Mouse (Mus musculus): ENCODE data around the gene Serpina11. TPM values are rescaled to one million over a fixed set of nuclear protein-coding genes. Genes with fewer than 3 reads are reported as not detected.

The Serpina11 gene
- total RNA-seq (2021): not detected
- long read RNA-seq, experiment 1: 0 reads
- long read RNA-seq, experiment 2: 0 reads

DNA sequence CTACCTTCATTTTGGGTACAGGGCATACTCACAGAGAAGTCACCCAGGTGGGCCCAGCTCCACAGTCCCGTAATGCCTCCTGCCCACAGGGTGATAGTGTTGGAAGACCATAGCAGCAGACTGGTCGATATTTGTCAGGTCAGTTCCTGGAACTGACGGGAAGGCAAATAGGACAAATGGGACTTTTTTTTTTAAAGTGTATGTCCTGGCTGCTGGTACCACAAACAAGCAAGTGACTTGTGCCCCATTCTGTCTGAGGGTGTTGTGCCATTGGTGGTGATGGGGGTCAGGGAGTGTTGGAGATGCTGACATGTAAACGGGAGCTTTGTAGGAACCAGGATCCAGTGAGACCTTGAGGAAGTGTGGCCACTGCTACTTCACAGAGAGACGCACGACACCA is at the start of gene Serpina11:
Gene Serpina11, minus strand, starts transcription at position 101 of the 400 bp plus-strand sequence.
- intact Hi-C loops (cut with DNase I; ENCODE audit: low total_unique reads): no loop called here
- DNase-seq: no peak

DNA sequence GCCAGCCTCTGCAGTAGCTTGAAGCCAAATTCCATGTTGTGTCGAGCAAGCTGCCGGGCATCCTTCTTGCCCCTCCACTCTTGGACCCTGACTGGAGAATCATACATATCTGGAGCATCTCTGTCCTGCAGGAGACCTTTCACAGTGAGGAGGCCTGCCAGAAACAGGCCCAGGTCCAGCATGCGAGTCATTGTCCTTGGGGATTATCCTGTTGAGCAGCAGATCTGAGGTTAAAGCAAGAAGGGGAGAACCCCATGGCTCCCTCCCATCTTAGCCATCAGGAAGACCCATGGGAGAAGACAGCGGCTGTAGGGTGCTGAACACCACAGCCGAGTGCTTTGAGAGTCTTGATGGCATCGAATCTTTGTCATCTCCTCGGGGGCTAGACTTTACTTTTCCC is 48.4 kb upstream of the Serpina11 start:
- intact Hi-C loops (cut with DNase I; ENCODE audit: low total_unique reads): no loop called here
- no peak for DNase-seq

GRCm38 (mm10) chr12:104033752-104034151 is 44.0 kb upstream of the Serpina11 start:
- intact Hi-C loops (cut with DNase I; ENCODE audit: low total_unique reads): no loop called here
- DNase-seq: no peak

DNA sequence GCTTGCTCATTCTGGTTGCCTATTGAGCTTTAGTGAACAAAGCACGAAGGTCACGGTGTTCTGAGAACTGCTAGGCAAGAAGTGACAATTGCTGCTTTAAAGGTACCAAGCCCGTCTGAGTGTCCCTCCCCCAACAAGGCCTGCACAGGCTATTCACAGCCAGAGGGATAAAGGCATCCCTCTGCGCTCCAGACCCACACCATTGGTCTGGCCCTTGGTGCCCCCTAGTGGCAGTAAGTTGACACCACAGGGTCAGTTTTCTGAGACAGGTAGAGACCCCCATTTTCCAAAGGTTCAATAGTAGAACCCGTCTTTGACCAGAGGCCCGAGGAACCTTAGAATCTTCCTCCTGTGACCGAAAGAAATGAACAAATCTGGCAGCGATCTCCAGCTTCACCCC is 40.2 kb upstream of the Serpina11 start:
- no peak for DNase-seq
- intact Hi-C loops (cut with DNase I; ENCODE audit: low total_unique reads): no loop called here

GRCm38 (mm10) chr12:104015280-104015679 is 25.5 kb upstream of the Serpina11 start:
- no peak for DNase-seq
- intact Hi-C loops (cut with DNase I; ENCODE audit: low total_unique reads): no loop called here

DNA sequence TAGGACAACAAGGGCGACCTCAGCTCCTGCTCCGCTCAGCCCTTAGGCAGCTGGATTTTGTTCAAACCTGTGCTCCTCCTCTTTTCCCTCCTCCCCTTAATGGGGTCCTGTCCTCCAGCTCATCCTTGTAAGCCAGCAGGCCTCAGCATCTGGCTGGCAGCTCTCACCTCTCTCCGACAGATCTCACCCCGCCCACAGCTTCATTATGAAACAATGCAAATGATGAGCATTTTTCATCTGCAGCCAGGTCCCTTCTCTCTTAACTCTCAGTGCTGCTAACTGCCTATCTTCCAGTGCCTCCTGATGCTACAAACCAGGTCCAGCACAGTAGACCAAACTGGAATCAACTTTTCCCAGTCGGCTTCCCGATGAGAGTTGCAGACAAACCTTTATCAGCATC is 23.9 kb upstream of the Serpina11 start, which contains the start of gene Serpina9:
Gene Serpina9, minus strand, starts transcription at position 136 of the 400 bp plus-strand sequence.
- intact Hi-C loops (cut with DNase I; ENCODE audit: low total_unique reads): no loop called here
- no peak for DNase-seq

GRCm38 (mm10) chr12:104004689-104005088 is 14.9 kb upstream of the Serpina11 start:
- no peak for DNase-seq
- intact Hi-C loops (cut with DNase I; ENCODE audit: low total_unique reads): no loop called here

- no peak for DNase-seq
- intact Hi-C loops (cut with DNase I; ENCODE audit: low total_unique reads): no loop called here
These were observed 13.5 kb upstream of the Serpina11 start for GRCm38 (mm10) chr12:104003238-104003612.

GRCm38 (mm10) chr12:104002569-104003237 is 12.9 kb upstream of the Serpina11 start:
- intact Hi-C loops (cut with DNase I; ENCODE audit: low total_unique reads): no loop called here
- DNase-seq: no peak

GRCm38 (mm10) chr12:104000594-104000993 is 10.8 kb upstream of the Serpina11 start:
- intact Hi-C loops (cut with DNase I; ENCODE audit: low total_unique reads): no loop called here
- DNase-seq: no peak

DNA sequence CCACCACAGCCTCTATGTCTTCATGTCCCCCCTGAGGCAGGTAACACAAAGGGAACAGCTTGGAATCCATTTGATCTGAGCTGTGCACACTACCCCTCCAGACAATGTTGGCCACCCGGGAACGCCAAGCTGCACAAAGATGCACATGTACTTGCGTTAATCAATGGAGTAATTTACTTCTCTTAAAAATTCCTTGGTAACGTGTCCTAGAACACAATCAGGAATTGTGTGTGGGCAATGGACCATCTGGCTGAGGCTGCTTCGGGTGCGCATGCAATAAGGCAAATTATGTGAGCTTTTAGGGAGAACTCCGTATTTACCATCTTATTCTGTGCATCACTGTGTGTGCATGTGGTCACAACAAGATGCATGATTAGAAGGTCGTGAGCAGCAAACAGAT is 9.9 kb upstream of the Serpina11 start:
- intact Hi-C loops (cut with DNase I; ENCODE audit: low total_unique reads): loop anchor here (5.0 kb wide), 1 partner anchor 423 kb away; no protein-coding TSS in a partner anchor
- no peak for DNase-seq

DNA sequence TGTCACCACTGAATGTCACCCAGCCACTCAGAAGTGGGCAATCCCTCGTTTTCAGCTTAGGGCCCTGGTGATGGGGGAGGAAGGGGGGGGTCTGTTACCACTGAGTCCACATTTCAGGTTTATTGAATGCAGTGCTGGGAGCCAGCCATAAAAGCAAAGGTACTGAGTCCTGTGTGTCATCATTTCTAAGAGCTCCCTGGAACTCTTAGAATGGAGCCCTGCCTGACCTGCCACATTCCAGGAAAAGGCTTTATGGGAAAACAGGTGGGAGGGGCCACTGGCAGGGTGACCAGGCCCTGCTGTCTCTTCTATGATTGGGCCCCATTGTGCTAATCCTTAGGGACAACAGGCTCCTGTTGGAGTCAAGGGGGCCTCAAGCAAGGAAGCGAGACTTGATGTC is 6.8 kb upstream of the Serpina11 start:
- intact Hi-C loops (cut with DNase I; ENCODE audit: low total_unique reads): loop anchor here (2.0 to 5.0 kb wide), 2 partner anchors 72 to 426 kb away; no protein-coding TSS in a partner anchor
- no peak for DNase-seq

DNA sequence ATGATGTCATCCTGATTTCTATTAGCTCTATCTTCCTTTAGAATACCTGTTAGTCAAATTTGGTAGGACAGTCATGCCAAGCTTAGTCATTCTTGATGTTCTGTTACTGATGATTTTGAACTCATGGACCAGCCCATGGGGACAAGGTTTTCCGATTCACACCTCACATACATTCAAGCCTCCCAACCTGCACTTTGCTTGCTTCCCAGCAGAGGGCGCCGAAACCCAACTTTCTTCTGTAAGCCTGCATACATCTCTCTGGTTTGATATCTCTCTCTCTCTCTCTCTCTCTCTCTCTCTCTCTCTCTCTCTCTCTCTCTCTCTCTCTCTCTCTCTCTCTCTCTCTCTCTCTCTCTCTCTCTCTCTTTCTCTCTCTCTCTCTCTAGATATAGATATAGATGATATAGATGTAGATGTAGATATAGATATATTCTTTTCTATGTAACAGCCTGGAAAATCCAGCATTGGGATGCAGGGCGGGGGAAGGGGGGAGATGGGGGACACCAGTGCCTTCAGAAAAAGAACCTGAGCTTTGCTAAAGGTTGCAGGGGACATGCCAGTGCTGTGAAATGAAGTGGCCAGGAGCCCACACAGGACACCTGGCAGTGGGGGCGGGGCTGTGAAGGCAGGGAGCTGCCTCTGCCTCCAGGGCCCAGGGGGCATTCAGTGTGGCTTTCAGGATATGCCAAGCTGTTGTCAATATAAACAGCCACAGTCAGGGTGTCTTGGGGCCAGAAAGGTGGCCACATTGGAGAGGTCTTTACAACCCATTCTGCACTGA is 5.7 kb upstream of the Serpina11 start:
- DNase-seq: peak; percentile 30
- intact Hi-C loops (cut with DNase I; ENCODE audit: low total_unique reads): loop anchor here (2.0 to 5.0 kb wide), 2 partner anchors 73 to 427 kb away; no protein-coding TSS in a partner anchor

- intact Hi-C loops (cut with DNase I; ENCODE audit: low total_unique reads): no loop called here
These were observed 3.2 kb upstream of the Serpina11 start for GRCm38 (mm10) chr12:103992945-103993344.

DNA sequence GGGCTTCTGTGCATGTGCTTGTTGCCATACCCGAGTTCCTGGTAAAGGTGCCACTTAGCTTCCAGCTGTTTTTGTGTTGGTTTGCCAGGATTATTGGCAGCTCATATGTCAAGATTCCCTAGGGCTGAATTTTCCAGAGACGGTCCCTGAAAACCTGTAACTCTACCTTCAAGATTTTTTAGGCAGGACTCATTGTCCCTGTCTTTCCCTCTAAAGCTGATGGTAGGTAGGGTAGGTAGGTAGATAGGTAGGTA is 316 bp downstream of the Serpina11 start:
- DNase-seq: no peak
- intact Hi-C loops (cut with DNase I; ENCODE audit: low total_unique reads): no loop called here

More at GRCm38 (mm10) chr12:103992945-103993344, 3.2 kb upstream of the Serpina11 start:
- no peak for DNase-seq

- intact Hi-C loops (cut with DNase I; ENCODE audit: low total_unique reads): no loop called here
- DNase-seq: no peak
These were observed 823 bp downstream of the Serpina11 start for GRCm38 (mm10) chr12:103988754-103989513.

DNA sequence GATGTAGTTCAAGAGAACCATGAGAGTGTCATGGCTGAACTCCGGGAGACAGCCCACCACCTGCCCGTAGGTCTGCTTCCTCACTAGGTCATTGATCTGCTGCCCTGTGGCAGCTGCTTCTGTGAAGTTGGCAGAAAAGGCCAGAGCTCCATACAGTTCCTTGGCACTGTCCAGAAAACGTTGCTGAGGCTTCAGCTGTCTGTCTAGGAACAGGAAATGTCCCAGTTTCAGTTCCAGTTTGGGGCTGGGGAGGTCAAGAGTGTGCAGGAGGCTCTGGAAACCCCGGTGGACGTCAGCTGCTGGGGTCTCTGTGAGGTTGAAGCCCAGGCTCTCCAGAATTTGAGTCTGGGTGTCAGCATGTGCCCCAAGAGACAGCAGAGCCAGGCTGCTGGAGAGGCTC is 3.9 kb downstream of the Serpina11 start:
- no peak for DNase-seq
- intact Hi-C loops (cut with DNase I; ENCODE audit: low total_unique reads): no loop called here

DNA sequence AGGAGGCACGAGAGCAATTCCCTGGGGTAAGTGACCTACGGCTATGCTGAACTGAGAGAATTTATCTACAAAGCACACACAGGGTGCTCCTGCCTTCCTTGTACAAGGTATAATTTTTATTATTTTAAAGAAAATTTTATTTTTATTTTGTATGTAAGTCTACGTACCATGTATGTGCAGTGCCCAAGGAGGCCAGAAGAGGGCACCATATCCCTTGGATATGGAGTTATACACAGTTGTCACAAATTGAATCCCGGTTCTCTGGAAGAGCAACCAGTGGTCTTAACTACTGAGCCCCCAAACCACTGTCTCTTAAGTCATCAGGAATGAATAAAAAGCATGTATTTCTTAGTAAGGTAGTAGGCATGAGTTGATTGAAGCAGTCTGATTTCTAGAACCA is 4.8 kb downstream of the Serpina11 start:
- no peak for DNase-seq

DNA sequence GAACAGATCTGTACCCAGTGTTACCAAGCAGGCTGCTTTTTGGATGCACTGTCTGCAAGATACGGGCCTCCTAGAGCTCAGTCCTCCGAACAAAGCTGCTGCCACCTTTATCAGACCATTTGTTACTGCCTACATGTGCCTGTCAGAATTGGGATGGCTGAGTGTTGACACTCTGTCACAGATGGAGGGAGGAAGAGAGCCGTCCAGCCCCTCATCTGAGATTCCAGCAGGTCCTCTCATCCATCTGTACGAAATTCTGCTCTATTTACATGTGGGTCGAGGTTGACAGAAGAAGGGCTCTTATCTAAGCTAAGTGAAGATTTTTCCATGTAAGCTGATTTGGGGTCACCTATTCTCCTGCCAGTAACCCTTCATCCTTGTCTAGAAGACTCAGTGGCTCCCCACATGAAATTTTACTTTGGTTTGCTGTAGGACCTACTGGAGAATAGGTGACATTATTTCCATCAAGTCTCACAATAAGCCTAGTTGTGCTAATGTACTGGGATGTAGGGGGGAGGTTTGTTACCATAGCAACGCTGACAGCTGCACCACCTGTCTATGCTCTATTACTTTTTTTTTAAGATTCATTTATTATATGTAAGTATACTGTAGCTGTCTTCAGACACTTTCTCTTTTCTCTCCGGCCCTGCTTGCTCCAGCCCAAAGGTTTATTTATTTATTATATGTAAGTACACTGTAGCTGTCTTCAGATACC is 8.0 kb downstream of the Serpina11 start:
- no peak for DNase-seq
- intact Hi-C loops (cut with DNase I; ENCODE audit: low total_unique reads): no loop called here

More for the DNA sequence above, 4.8 kb downstream of the Serpina11 start:
- intact Hi-C loops (cut with DNase I; ENCODE audit: low total_unique reads): no loop called here

DNA sequence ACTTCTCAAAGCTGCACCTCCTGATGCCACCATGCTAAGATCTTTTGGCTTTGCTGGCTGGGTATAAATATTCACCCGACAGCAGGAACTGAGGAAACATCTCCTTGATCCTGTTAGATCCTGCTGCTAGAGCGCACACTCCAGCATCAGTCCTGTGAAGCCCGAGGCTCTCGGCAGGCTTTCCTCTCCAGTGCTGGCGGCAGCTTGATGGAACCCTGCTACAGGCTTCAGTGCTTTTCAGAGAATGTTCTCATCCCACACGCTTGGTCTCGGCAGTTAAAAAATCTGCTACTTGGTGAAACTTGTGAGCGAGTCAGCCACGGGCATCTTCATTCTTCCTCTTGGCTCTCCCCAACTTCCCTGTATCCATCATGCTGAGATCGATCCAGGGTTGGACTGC is 11.5 kb downstream of the Serpina11 start:
- no peak for DNase-seq

More for the DNA sequence above, 11.5 kb downstream of the Serpina11 start:
- intact Hi-C loops (cut with DNase I; ENCODE audit: low total_unique reads): no loop called here
